Mouse (Mus musculus) limb, embryonic 12.5 days (tissue): ENCODE data around the gene Zfp618. TPM values are rescaled to one million over a fixed set of nuclear protein-coding genes. Genes with fewer than 3 reads are reported as not detected.

ENCODE experiments used
- ATAC-seq: fragments of 200-750 bp; cut with Nextera tagmentation; 2 replicates; pipeline ENCODE4 v1.8.0; 2017; ENCODE audit warnings: low read depth, moderate TSS enrichment; ENCODE audit not compliant: insufficient number of reproducible peaks, insufficient read depth, low FRiP score, low TSS enrichment
- H3K27ac ChIP-seq: fragments of 300-500 bp; sonication (generic); 2 replicates; pipeline ENCODE4 v1.5.1; 2016; ENCODE audit warnings: mild to moderate bottlenecking, moderate library complexity
- H3K27me3 ChIP-seq: fragments of 300-500 bp; sonication (generic); 2 replicates; pipeline ENCODE4 v1.6.1; 2016; ENCODE audit warnings: mild to moderate bottlenecking, moderate library complexity
- H3K36me3 ChIP-seq: fragments of 300-500 bp; sonication (generic); 2 replicates; pipeline ENCODE4 v1.6.1; 2016; ENCODE audit warnings: mild to moderate bottlenecking, moderate library complexity
- H3K4me1 ChIP-seq: fragments of 300-500 bp; sonication (generic); replicated peaks from 2 replicates; pipeline ENCODE4 v1.6.1; 2016
- H3K4me2 ChIP-seq: fragments of 300-500 bp; sonication (generic); 2 replicates; pipeline ENCODE4 v1.6.1; 2016; ENCODE audit warnings: mild to moderate bottlenecking, moderate library complexity
- H3K4me3 ChIP-seq: fragments of 300-500 bp; sonication (generic); replicated peaks from 2 replicates; pipeline ENCODE4 v1.5.1; 2016; ENCODE audit warnings: mild to moderate bottlenecking
- H3K9ac ChIP-seq: fragments of 300-500 bp; sonication (generic); replicated peaks from 2 replicates; pipeline ENCODE4 v1.6.1; 2016; ENCODE audit warnings: mild to moderate bottlenecking, moderate library complexity
- H3K9me3 ChIP-seq: fragments of 300-500 bp; sonication (generic); 2 replicates; pipeline ENCODE4 v1.6.1; 2016; ENCODE audit warnings: mild to moderate bottlenecking, moderate library complexity
- whole genome bisulfite sequencing: fragments of 180-500 bp; shearing (Covaris S2); methylation state at CpG from one replicate; pipeline ENCODE4 v1.1.7; 2016; 5-methylcytosine and 5-hydroxymethylcytosine counted together
- polyA plus RNA-seq: library from polyadenylated mRNA; unstranded; fragments of >200 nt; fragmentation: Nextera tagmentation; extraction: Ambion mirVana; gene quantifications from 2 replicates; pipeline ENCODE4 v1.2.1, GENCODE M21; 2016

Gene Zfp618
- polyA plus RNA-seq, 1 experiment from 2014 or later = 46.1 TPM

- WGBS = 84% methylated on average over 3 of the region's 3 CpGs
- no peak overlapping the region for H3K4me2 ChIP-seq
- no peak overlapping the region for H3K27ac ChIP-seq
- H3K4me1 ChIP-seq = peaks cover 63% of the 10 kb centered on the region
- no peaks in the 10 kb centered on the region for H3K9me3 ChIP-seq
- no peak for ATAC-seq
- no peak overlapping the region for H3K9ac ChIP-seq
- no peaks in the 10 kb centered on the region for H3K27me3 ChIP-seq
- H3K4me3 ChIP-seq = no peak overlapping the region
- H3K36me3 ChIP-seq = no peaks in the 10 kb centered on the region
Observed at GRCm38 (mm10) chr4:62973086-62973485, 7.7 kb downstream of the Zfp618 start.

- H3K9me3 ChIP-seq = no peaks in the 10 kb centered on the region
- 80% methylated on average over 2 of the region's 2 CpGs for WGBS
- H3K27me3 ChIP-seq = no peaks in the 10 kb centered on the region
- H3K9ac ChIP-seq = no peak overlapping the region
- no peaks in the 10 kb centered on the region for H3K36me3 ChIP-seq
- no peak overlapping the region for H3K4me3 ChIP-seq
- no peak overlapping the region for H3K4me2 ChIP-seq
- ATAC-seq = no peak
- peaks cover 62% of the 10 kb centered on the region for H3K4me1 ChIP-seq
- H3K27ac ChIP-seq = no peak overlapping the region
Observed at GRCm38 (mm10) chr4:62974901-62975300, 9.5 kb downstream of the Zfp618 start.

- Histone ChIP-seq H3K4me3 (no peak overlapping the region), H3K27me3 (no peaks in the 10 kb centered on the region), H3K9me3 (no peaks in the 10 kb centered on the region), H3K4me1 (peaks cover 57% of the 10 kb centered on the region), H3K9ac (no peak overlapping the region), H3K27ac (no peak overlapping the region), H3K36me3 (no peaks in the 10 kb centered on the region), H3K4me2 (no peak overlapping the region)
- no peak for ATAC-seq
- WGBS = 86% methylated on average over 6 of the region's 6 CpGs
Observed at GRCm38 (mm10) chr4:62975541-62975940, 10.2 kb downstream of the Zfp618 start.

GRCm38 (mm10) chr4:62977454-62977853 is 12.1 kb downstream of the Zfp618 start:
- H3K4me3 ChIP-seq = no peak overlapping the region
- no peak overlapping the region for H3K27ac ChIP-seq
- WGBS = 79% methylated on average over 6 of the region's 6 CpGs
- no peaks in the 10 kb centered on the region; the same call in 1 of the 2 replicates for H3K9me3 ChIP-seq
- ATAC-seq = no peak
- H3K36me3 ChIP-seq = 0 out of 2 replicates have a peak, but pooled peaks cover 4% of the 10 kb centered on the region
- peaks cover 43% of the 10 kb centered on the region for H3K4me1 ChIP-seq
- H3K9ac ChIP-seq = no peak overlapping the region
- no peaks in the 10 kb centered on the region for H3K27me3 ChIP-seq
- H3K4me2 ChIP-seq = no peak overlapping the region

GRCm38 (mm10) chr4:62978501-62978911 is 13.1 kb downstream of the Zfp618 start:
- WGBS = 27% methylated on average over 10 of the region's 10 CpGs
- Histone ChIP-seq H3K4me1 (peaks cover 42% of the 10 kb centered on the region), H3K9me3 (no peaks in the 10 kb centered on the region; the same call in 1 of the 2 replicates), H3K4me2 (peak overlapping the region; percentile 25; the same call in 1 of the 2 replicates), H3K4me3 (no peak overlapping the region), H3K27ac (peak overlapping the region; percentile 46), H3K36me3 (peaks cover 4% of the 10 kb centered on the region; the same call in 1 of the 2 replicates), H3K27me3 (no peaks in the 10 kb centered on the region), H3K9ac (peak overlapping the region; percentile 5; the same call in 1 of the 2 replicates)
- peak; percentile 52; the same call in 1 of the 2 replicates for ATAC-seq

DNA sequence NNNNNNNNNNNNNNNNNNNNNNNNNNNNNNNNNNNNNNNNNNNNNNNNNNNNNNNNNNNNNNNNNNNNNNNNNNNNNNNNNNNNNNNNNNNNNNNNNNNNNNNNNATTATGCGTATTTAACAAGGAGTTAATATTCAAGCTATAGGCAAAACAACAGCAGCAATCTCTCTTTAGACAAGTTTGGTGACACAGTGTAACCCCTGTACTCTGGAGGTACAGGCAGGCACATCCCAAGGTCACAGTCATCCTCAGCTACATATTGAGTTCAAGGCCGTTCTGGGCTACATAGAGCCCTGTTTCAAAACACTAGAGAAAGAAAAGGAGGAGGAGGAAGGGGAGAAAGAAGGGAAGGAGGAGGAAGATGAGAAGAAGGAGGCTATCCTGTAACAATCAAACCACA is 16.2 kb downstream of the Zfp618 start:
- Histone ChIP-seq H3K9ac (no peak overlapping the region), H3K36me3 (peaks cover 9% of the 10 kb centered on the region; the same call in 1 of the 2 replicates), H3K4me2 (no peak overlapping the region), H3K27ac (no peak overlapping the region), H3K27me3 (no peaks in the 10 kb centered on the region), H3K4me1 (peaks cover 31% of the 10 kb centered on the region), H3K9me3 (no peaks in the 10 kb centered on the region; the same call in 1 of the 2 replicates), H3K4me3 (no peak overlapping the region)
- no peak for ATAC-seq
- WGBS = 93% methylated on average over 2 of the region's 2 CpGs

GRCm38 (mm10) chr4:62983556-62983955 is 18.2 kb downstream of the Zfp618 start:
- Histone ChIP-seq H3K27ac (no peak overlapping the region), H3K9me3 (no peaks in the 10 kb centered on the region; the same call in 1 of the 2 replicates), H3K27me3 (no peaks in the 10 kb centered on the region), H3K4me1 (peaks cover 11% of the 10 kb centered on the region), H3K4me2 (no peak overlapping the region), H3K9ac (no peak overlapping the region), H3K4me3 (no peak overlapping the region), H3K36me3 (peaks cover 9% of the 10 kb centered on the region; the same call in 1 of the 2 replicates)
- no peak for ATAC-seq
- 97% methylated on average over 5 of the region's 5 CpGs for WGBS

DNA sequence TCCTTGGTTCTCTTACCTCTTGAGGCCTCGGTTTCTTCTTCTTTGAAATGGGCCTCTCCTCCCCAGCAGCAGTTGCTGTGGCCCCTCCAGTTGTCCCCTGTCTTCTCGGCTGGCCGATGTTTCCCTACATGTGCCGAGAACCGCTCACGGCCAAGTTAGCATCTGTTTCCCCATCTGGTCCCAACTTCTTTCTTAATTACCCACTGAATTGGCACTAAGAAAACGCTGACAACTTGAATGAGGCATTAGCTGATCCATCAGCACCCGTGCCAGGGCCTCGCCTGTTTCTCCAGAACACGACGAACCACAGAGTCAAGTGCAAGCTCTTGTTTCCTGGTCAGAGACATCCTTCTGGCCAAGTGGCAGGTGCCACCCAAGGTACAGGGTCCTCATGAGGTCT is 26.0 kb downstream of the Zfp618 start:
- Histone ChIP-seq H3K36me3 (peaks cover 15% of the 10 kb centered on the region; the same call in 1 of the 2 replicates), H3K4me2 (no peak overlapping the region)

GRCm38 (mm10) chr4:62993190-62993589 is 27.8 kb downstream of the Zfp618 start:
- Histone ChIP-seq H3K9me3 (0 out of 2 replicates have a peak, but pooled peaks cover 6% of the 10 kb centered on the region), H3K9ac (no peak overlapping the region), H3K4me1 (peaks cover 15% of the 10 kb centered on the region), H3K27ac (no peak overlapping the region), H3K36me3 (peaks cover 27% of the 10 kb centered on the region), H3K4me3 (no peak overlapping the region), H3K4me2 (no peak overlapping the region), H3K27me3 (no peaks in the 10 kb centered on the region)
- ATAC-seq = no peak
- 93% methylated on average over 2 of the region's 2 CpGs for WGBS

More for the DNA sequence above, 26.0 kb downstream of the Zfp618 start:
- no peak overlapping the region for H3K27ac ChIP-seq
- H3K9ac ChIP-seq = no peak overlapping the region
- H3K4me3 ChIP-seq = no peak overlapping the region
- 0 out of 2 replicates have a peak, but pooled peaks cover 6% of the 10 kb centered on the region for H3K9me3 ChIP-seq
- H3K4me1 ChIP-seq = no peaks in the 10 kb centered on the region
- WGBS = 87% methylated on average over 11 of the region's 11 CpGs
- H3K27me3 ChIP-seq = no peaks in the 10 kb centered on the region
- no peak for ATAC-seq

- ATAC-seq = no peak
- peaks cover 21% of the 10 kb centered on the region for H3K36me3 ChIP-seq
- H3K9me3 ChIP-seq = 0 out of 2 replicates have a peak, but pooled peaks cover 6% of the 10 kb centered on the region
- no peak overlapping the region for H3K27ac ChIP-seq
- 86% methylated on average over 6 of the region's 6 CpGs for WGBS
- no peaks in the 10 kb centered on the region for H3K27me3 ChIP-seq
- H3K4me3 ChIP-seq = no peak overlapping the region
- no peak overlapping the region for H3K4me2 ChIP-seq
- peaks cover 42% of the 10 kb centered on the region for H3K4me1 ChIP-seq
- no peak overlapping the region for H3K9ac ChIP-seq
Observed at GRCm38 (mm10) chr4:62997606-62998005, 32.2 kb downstream of the Zfp618 start.

- Histone ChIP-seq H3K4me2 (peak overlapping the region; percentile 6; the same call in 1 of the 2 replicates), H3K9ac (no peak overlapping the region), H3K27me3 (no peaks in the 10 kb centered on the region), H3K27ac (peak overlapping the region; percentile 84), H3K36me3 (peaks cover 21% of the 10 kb centered on the region), H3K9me3 (0 out of 2 replicates have a peak, but pooled peaks cover 6% of the 10 kb centered on the region), H3K4me1 (peaks cover 42% of the 10 kb centered on the region), H3K4me3 (no peak overlapping the region)
- WGBS = 34% methylated on average over 5 of the region's 5 CpGs
- ATAC-seq = peak; percentile 72
Observed at GRCm38 (mm10) chr4:62998431-62998835, 33.1 kb downstream of the Zfp618 start.

DNA sequence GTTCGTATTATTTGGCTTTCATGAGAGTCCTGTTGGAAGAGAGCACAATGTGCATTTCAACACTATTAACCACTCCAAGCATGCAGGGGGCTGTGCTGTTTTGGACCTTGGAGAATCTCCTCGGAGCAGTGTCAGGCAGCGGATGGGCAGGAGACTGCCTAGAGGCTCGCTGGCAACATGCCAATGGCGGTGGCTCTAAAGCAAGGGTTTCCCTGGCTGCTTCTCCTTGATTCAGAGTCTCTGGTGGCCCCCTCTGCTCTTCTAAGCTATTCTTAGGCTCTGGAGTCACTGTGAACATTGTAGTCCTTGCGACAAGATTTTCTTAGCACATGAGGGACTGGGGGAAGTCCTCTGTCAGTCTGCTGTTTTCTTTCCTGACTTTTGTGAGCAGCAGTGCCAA is 33.5 kb downstream of the Zfp618 start:
- peaks cover 47% of the 10 kb centered on the region for H3K4me1 ChIP-seq
- 0 out of 2 replicates have a peak, but pooled peaks have one; percentile 48 for ATAC-seq
- 0 out of 2 replicates have a peak, but pooled peaks cover 6% of the 10 kb centered on the region for H3K9me3 ChIP-seq
- H3K4me3 ChIP-seq = no peak overlapping the region
- no peak overlapping the region; the same call in 1 of the 2 replicates for H3K4me2 ChIP-seq
- peaks cover 21% of the 10 kb centered on the region for H3K36me3 ChIP-seq
- 0 out of 2 replicates have a peak overlapping the region, but pooled peaks have one; percentile 12 for H3K9ac ChIP-seq
- H3K27me3 ChIP-seq = no peaks in the 10 kb centered on the region
- H3K27ac ChIP-seq = peak overlapping the region; percentile 84
- 72% methylated on average over 6 of the region's 6 CpGs for WGBS
